Mouse (Mus musculus) hindbrain, postnatal 0 days (tissue): ENCODE results near the gene Ephb1. TPM values are rescaled to one million over a fixed set of nuclear protein-coding genes. Genes with fewer than 3 reads are reported as not detected.

Source experiments
- ATAC-seq: fragments of 200-750 bp; cut with Nextera tagmentation; 2 replicates; pipeline ENCODE4 v1.8.0; 2017; ENCODE audit warnings: mild to moderate bottlenecking, moderate TSS enrichment, moderate library complexity
- DNase-seq: peaks from one replicate; pipeline ENCODE4 v3.0.0-alpha.2; 2015; ENCODE audit warnings: low spot score
- H3K27ac ChIP-seq: fragments of 300-500 bp; sonication (generic); 2 replicates; pipeline ENCODE4 v1.5.1; 2014; ENCODE audit warnings: mild to moderate bottlenecking
- H3K27me3 ChIP-seq: fragments of 300-500 bp; sonication (generic); 2 replicates; pipeline ENCODE4 v1.6.1; 2014; ENCODE audit warnings: low read length, mixed read lengths; ENCODE audit not compliant: insufficient read depth
- H3K36me3 ChIP-seq: fragments of 300-500 bp; sonication (generic); 2 replicates; pipeline ENCODE4 v1.6.1; 2014; ENCODE audit warnings: low read length, mixed read lengths; ENCODE audit not compliant: insufficient read depth
- H3K4me1 ChIP-seq: fragments of 300-500 bp; sonication (generic); 2 replicates; pipeline ENCODE4 v1.6.1; 2014; ENCODE audit warnings: antibody characterized with exemption, low read length, mixed read lengths; ENCODE audit not compliant: insufficient read depth
- H3K4me2 ChIP-seq: fragments of 300-500 bp; sonication (generic); 2 replicates; pipeline ENCODE4 v1.6.1; 2014; ENCODE audit warnings: low read depth, mild to moderate bottlenecking, low read length, moderate library complexity, mixed read lengths
- H3K4me3 ChIP-seq: fragments of 300-500 bp; sonication (generic); 2 replicates; pipeline ENCODE4 v1.5.1; 2014; ENCODE audit warnings: low read length
- H3K9ac ChIP-seq: fragments of 300-500 bp; sonication (generic); replicated peaks from 2 replicates; pipeline ENCODE4 v1.6.1; 2014; ENCODE audit warnings: mild to moderate bottlenecking, low read length, moderate library complexity, mixed read lengths
- H3K9me3 ChIP-seq: fragments of 300-500 bp; sonication (generic); 2 replicates; pipeline ENCODE4 v1.6.1; 2016; ENCODE audit warnings: low read length, mixed read lengths
- CTCF ChIP-seq: IDR thresholded peaks from 2 replicates; pipeline ENCODE4 v1.5.1; 2016; ENCODE audit warnings: antibody characterized with exemption, control low read depth, low read depth
- WGBS: fragments of 180-500 bp; shearing (Covaris S2); extraction: QIAGEN DNeasy Blood & Tissue Kit; methylation state at CpG from one replicate; pipeline ENCODE4 v1.1.7; 2014; 5-methylcytosine and 5-hydroxymethylcytosine counted together
- polyA plus RNA-seq: library from polyadenylated mRNA; unstranded; fragments of >200 nt; fragmentation: Nextera tagmentation; extraction: Ambion mirVana; gene quantifications from 2 replicates; pipeline ENCODE4 v1.2.1, GENCODE M21; 2015
- total RNA-seq: library from RNA; depleted of rRNA; stranded (reverse); fragments of >200 nt; gene quantifications from 2 replicates; pipeline ENCODE4 v1.2.3, GENCODE M21; 2014

The Ephb1 gene
- total and polyA plus RNA-seq, 2 experiments from 2014 or later: 39.6 to 50.3 TPM

- H3K27ac ChIP-seq: no peak overlapping the region
- WGBS: 88% methylated on average over 5 of the region's 5 CpGs
- no peak for TF ChIP-seq CTCF
- no peaks in the 10 kb centered on the region for H3K9me3 ChIP-seq
- DNase-seq (no peak), ATAC-seq (no peak)
- no peak overlapping the region for H3K4me3 ChIP-seq
- H3K27me3 ChIP-seq: no peaks in the 10 kb centered on the region
- H3K4me2 ChIP-seq: no peak overlapping the region
- H3K9ac ChIP-seq: no peak overlapping the region
- H3K36me3 ChIP-seq: no peaks in the 10 kb centered on the region
- H3K4me1 ChIP-seq: no peaks in the 10 kb centered on the region
Observed at GRCm38 (mm10) chr9:102374661-102375060, 20.2 kb upstream of the Ephb1 start.

GRCm38 (mm10) chr9:102373886-102374285 is 19.4 kb upstream of the Ephb1 start:
- Histone ChIP-seq H3K4me2 (no peak overlapping the region), H3K27ac (no peak overlapping the region), H3K27me3 (no peaks in the 10 kb centered on the region), H3K4me1 (no peaks in the 10 kb centered on the region), H3K9ac (no peak overlapping the region), H3K4me3 (no peak overlapping the region), H3K36me3 (no peaks in the 10 kb centered on the region), H3K9me3 (no peaks in the 10 kb centered on the region)
- WGBS: 87% methylated on average over 5 of the region's 5 CpGs
- no peak for ATAC-seq
- DNase-seq: no peak
- no peak for TF ChIP-seq CTCF

- WGBS: 77% methylated on average over 3 of the region's 3 CpGs
- H3K9ac ChIP-seq: no peak overlapping the region
Observed at GRCm38 (mm10) chr9:102371936-102372335, 17.4 kb upstream of the Ephb1 start.

GRCm38 (mm10) chr9:102371036-102371770 is 16.7 kb upstream of the Ephb1 start:
- Histone ChIP-seq H3K4me2 (no peak overlapping the region), H3K9ac (no peak overlapping the region), H3K9me3 (no peaks in the 10 kb centered on the region), H3K36me3 (no peaks in the 10 kb centered on the region), H3K4me1 (no peaks in the 10 kb centered on the region), H3K27me3 (no peaks in the 10 kb centered on the region), H3K27ac (no peak overlapping the region), H3K4me3 (no peak overlapping the region)
- 0 out of 2 replicates have a peak, but pooled peaks have one; percentile 17 for TF ChIP-seq CTCF
- DNase-seq (no peak), ATAC-seq (no peak)
- 55% methylated on average over 14 of the region's 14 CpGs for WGBS

More at GRCm38 (mm10) chr9:102371936-102372335, 17.4 kb upstream of the Ephb1 start:
- Histone ChIP-seq H3K4me2 (no peak overlapping the region), H3K4me1 (no peaks in the 10 kb centered on the region), H3K9me3 (no peaks in the 10 kb centered on the region), H3K27me3 (no peaks in the 10 kb centered on the region), H3K27ac (no peak overlapping the region), H3K4me3 (no peak overlapping the region), H3K36me3 (no peaks in the 10 kb centered on the region)
- no peak for DNase-seq
- no peak for ATAC-seq
- no peak for TF ChIP-seq CTCF

GRCm38 (mm10) chr9:102370141-102370540 is 15.6 kb upstream of the Ephb1 start:
- DNase-seq (no peak), ATAC-seq (no peak)
- Histone ChIP-seq H3K4me3 (no peak overlapping the region), H3K9ac (no peak overlapping the region), H3K27ac (no peak overlapping the region), H3K4me1 (no peaks in the 10 kb centered on the region), H3K36me3 (no peaks in the 10 kb centered on the region), H3K4me2 (no peak overlapping the region), H3K27me3 (no peaks in the 10 kb centered on the region), H3K9me3 (no peaks in the 10 kb centered on the region)
- WGBS: 76% methylated on average over 8 of the region's 8 CpGs
- no peak for TF ChIP-seq CTCF

- Histone ChIP-seq H3K36me3 (no peaks in the 10 kb centered on the region), H3K27me3 (no peaks in the 10 kb centered on the region), H3K9ac (no peak overlapping the region), H3K4me1 (no peaks in the 10 kb centered on the region), H3K4me3 (no peak overlapping the region), H3K27ac (no peak overlapping the region), H3K4me2 (no peak overlapping the region), H3K9me3 (no peaks in the 10 kb centered on the region)
- WGBS: 76% methylated on average over 3 of the region's 3 CpGs
- TF ChIP-seq CTCF: peak; percentile 42
- DNase-seq: no peak
- ATAC-seq: no peak
Observed at GRCm38 (mm10) chr9:102369141-102369540, 14.6 kb upstream of the Ephb1 start.

- no peak for ATAC-seq
- H3K4me2 ChIP-seq: no peak overlapping the region
- no peaks in the 10 kb centered on the region for H3K4me1 ChIP-seq
- H3K36me3 ChIP-seq: no peaks in the 10 kb centered on the region
- H3K27ac ChIP-seq: no peak overlapping the region
- no peak overlapping the region for H3K4me3 ChIP-seq
- H3K27me3 ChIP-seq: no peaks in the 10 kb centered on the region
- no peak for TF ChIP-seq CTCF
- H3K9me3 ChIP-seq: no peaks in the 10 kb centered on the region
- DNase-seq: no peak
- WGBS: 97% methylated on average over 2 of the region's 2 CpGs
- no peak overlapping the region for H3K9ac ChIP-seq
Observed at GRCm38 (mm10) chr9:102367796-102368195, 13.3 kb upstream of the Ephb1 start.
